Mouse (Mus musculus) limb, embryonic 13.5 days (tissue): ENCODE data around the gene Traf4. TPM values are rescaled to one million over a fixed set of nuclear protein-coding genes. Genes with fewer than 3 reads are reported as not detected.

Source experiments
- ATAC-seq: fragments of 200-750 bp; cut with Nextera tagmentation; 2 replicates; pipeline ENCODE4 v1.8.0; 2017; ENCODE audit warnings: low read depth, moderate number of reproducible peaks, moderate TSS enrichment; ENCODE audit not compliant: low FRiP score
- H3K27ac ChIP-seq: fragments of 300-500 bp; sonication (generic); 2 replicates; pipeline ENCODE4 v1.5.1; 2015; ENCODE audit warnings: inconsistent platforms, mild to moderate bottlenecking, moderate library complexity
- H3K27me3 ChIP-seq: fragments of 300-500 bp; sonication (generic); 2 replicates; pipeline ENCODE4 v1.6.1; 2015; ENCODE audit warnings: mild to moderate bottlenecking, inconsistent platforms
- H3K36me3 ChIP-seq: fragments of 300-500 bp; sonication (generic); 2 replicates; pipeline ENCODE4 v1.6.1; 2015; ENCODE audit warnings: inconsistent platforms, mild to moderate bottlenecking, moderate library complexity
- H3K4me1 ChIP-seq: fragments of 300-500 bp; sonication (generic); 2 replicates; pipeline ENCODE4 v1.6.1; 2015; ENCODE audit warnings: inconsistent platforms
- H3K4me2 ChIP-seq: fragments of 300-500 bp; sonication (generic); replicated peaks from 2 replicates; pipeline ENCODE4 v1.6.1; 2015; ENCODE audit warnings: inconsistent platforms, mild to moderate bottlenecking, moderate library complexity
- H3K4me3 ChIP-seq: fragments of 300-500 bp; sonication (generic); 2 replicates; pipeline ENCODE4 v1.5.1; 2015; ENCODE audit warnings: moderate library complexity, mild to moderate bottlenecking, inconsistent platforms
- H3K9ac ChIP-seq: fragments of 300-500 bp; sonication (generic); 2 replicates; pipeline ENCODE4 v1.6.1; 2015; ENCODE audit warnings: mild to moderate bottlenecking, inconsistent platforms
- H3K9me3 ChIP-seq: fragments of 300-500 bp; sonication (generic); 2 replicates; pipeline ENCODE4 v1.6.1; 2016; ENCODE audit warnings: inconsistent platforms
- WGBS: fragments of 180-500 bp; shearing (Covaris S2); methylation state at CpG from one replicate; pipeline ENCODE4 v1.1.7; 2015; 5-methylcytosine and 5-hydroxymethylcytosine counted together
- polyA plus RNA-seq: library from polyadenylated mRNA; unstranded; fragments of >200 nt; fragmentation: Nextera tagmentation; extraction: Ambion mirVana; gene quantifications from 2 replicates; pipeline ENCODE4 v1.2.1, GENCODE M21; 2015

The Traf4 gene
- polyA plus RNA-seq, 1 experiment from 2014 or later, result 108 TPM

GRCm38 (mm10) chr11:78125691-78126090, 39.7 kb downstream of the Traf4 start:
- Histone ChIP-seq H3K27me3 (no peaks in the 10 kb centered on the region), H3K36me3 (peaks cover 3% of the 10 kb centered on the region; the same call in 1 of the 2 replicates), H3K4me1 (peaks cover 24% of the 10 kb centered on the region), H3K4me2 (0 out of 2 replicates have a peak overlapping the region, but pooled peaks have one; percentile 2), H3K9ac (no peak overlapping the region), H3K9me3 (no peaks in the 10 kb centered on the region), H3K4me3 (no peak overlapping the region), H3K27ac (no peak overlapping the region; the same call in 1 of the 2 replicates)
- WGBS, result 57% methylated on average over 6 of the region's 6 CpGs
- no peak for ATAC-seq

- H3K4me1 ChIP-seq, result peaks cover 24% of the 10 kb centered on the region
- no peak overlapping the region for H3K27ac ChIP-seq
- H3K9ac ChIP-seq, result no peak overlapping the region
- no peak for ATAC-seq
- H3K4me3 ChIP-seq, result no peak overlapping the region
- H3K4me2 ChIP-seq, result no peak overlapping the region
- H3K27me3 ChIP-seq, result no peaks in the 10 kb centered on the region
- no peaks in the 10 kb centered on the region for H3K9me3 ChIP-seq
- H3K36me3 ChIP-seq, result peaks cover 3% of the 10 kb centered on the region; the same call in 1 of the 2 replicates
Measured at GRCm38 (mm10) chr11:78123782-78124181, 41.6 kb downstream of the Traf4 start.

- 94% methylated on average over 4 of the region's 4 CpGs for WGBS
- ATAC-seq, result no peak
- H3K27me3 ChIP-seq, result no peaks in the 10 kb centered on the region
Measured at GRCm38 (mm10) chr11:78122815-78123214, 42.6 kb downstream of the Traf4 start.

GRCm38 (mm10) chr11:78121176-78121575, 44.2 kb downstream of the Traf4 start:
- Histone ChIP-seq H3K4me2 (no peak overlapping the region), H3K36me3 (peaks cover 3% of the 10 kb centered on the region; the same call in 1 of the 2 replicates), H3K4me3 (no peak overlapping the region), H3K27ac (no peak overlapping the region), H3K9me3 (no peaks in the 10 kb centered on the region), H3K4me1 (peaks cover 23% of the 10 kb centered on the region), H3K27me3 (no peaks in the 10 kb centered on the region), H3K9ac (no peak overlapping the region)
- WGBS, result 77% methylated on average over 5 of the region's 5 CpGs
- ATAC-seq, result no peak

More at GRCm38 (mm10) chr11:78122815-78123214, 42.6 kb downstream of the Traf4 start:
- no peak overlapping the region for H3K9ac ChIP-seq
- H3K4me3 ChIP-seq, result no peak overlapping the region
- H3K4me1 ChIP-seq, result peaks cover 24% of the 10 kb centered on the region
- H3K27ac ChIP-seq, result no peak overlapping the region
- H3K36me3 ChIP-seq, result peaks cover 3% of the 10 kb centered on the region; the same call in 1 of the 2 replicates
- H3K4me2 ChIP-seq, result no peak overlapping the region
- H3K9me3 ChIP-seq, result no peaks in the 10 kb centered on the region

GRCm38 (mm10) chr11:78119898-78120297, 45.5 kb downstream of the Traf4 start:
- H3K9me3 ChIP-seq, result no peaks in the 10 kb centered on the region
- H3K27ac ChIP-seq, result no peak overlapping the region
- peaks cover 3% of the 10 kb centered on the region; the same call in 1 of the 2 replicates for H3K36me3 ChIP-seq

GRCm38 (mm10) chr11:78118467-78118866, 46.9 kb downstream of the Traf4 start:
- H3K27ac ChIP-seq, result no peak overlapping the region
- no peak for ATAC-seq
- no peaks in the 10 kb centered on the region for H3K27me3 ChIP-seq
- no peak overlapping the region for H3K9ac ChIP-seq
- no peak overlapping the region for H3K4me2 ChIP-seq
- H3K4me3 ChIP-seq, result no peak overlapping the region
- peaks cover 29% of the 10 kb centered on the region for H3K4me1 ChIP-seq
- H3K9me3 ChIP-seq, result no peaks in the 10 kb centered on the region
- peaks cover 3% of the 10 kb centered on the region; the same call in 1 of the 2 replicates for H3K36me3 ChIP-seq

More at GRCm38 (mm10) chr11:78119898-78120297, 45.5 kb downstream of the Traf4 start:
- Histone ChIP-seq H3K4me3 (no peak overlapping the region), H3K27me3 (no peaks in the 10 kb centered on the region), H3K4me1 (peaks cover 18% of the 10 kb centered on the region), H3K9ac (no peak overlapping the region), H3K4me2 (no peak overlapping the region)
- WGBS, result 81% methylated on average over 8 of the region's 8 CpGs
- ATAC-seq, result no peak

- Histone ChIP-seq H3K9ac (peak overlapping the region; percentile 83), H3K27ac (peak overlapping the region; percentile 81; the same call in 1 of the 2 replicates), H3K4me1 (peaks cover 27% of the 10 kb centered on the region), H3K27me3 (no peaks in the 10 kb centered on the region), H3K4me3 (peak overlapping the region; percentile 83), H3K9me3 (no peaks in the 10 kb centered on the region), H3K36me3 (no peaks in the 10 kb centered on the region), H3K4me2 (peak overlapping the region; percentile 79)
- 4% methylated on average over 5 of the region's 5 CpGs for WGBS
- ATAC-seq, result no peak
Measured at GRCm38 (mm10) chr11:78116146-78116410, 49.3 kb downstream of the Traf4 start.

- no peaks in the 10 kb centered on the region for H3K27me3 ChIP-seq
- under 1% methylated on average over 37 of the region's 37 CpGs for WGBS
- H3K27ac ChIP-seq, result peak overlapping the region; percentile 87
- peaks cover 27% of the 10 kb centered on the region for H3K4me1 ChIP-seq
- H3K36me3 ChIP-seq, result no peaks in the 10 kb centered on the region
- H3K4me3 ChIP-seq, result peak overlapping the region; percentile 83
- ATAC-seq, result peak; percentile 100
- peak overlapping the region; percentile 79 for H3K4me2 ChIP-seq
- peak overlapping the region; percentile 83 for H3K9ac ChIP-seq
- no peaks in the 10 kb centered on the region for H3K9me3 ChIP-seq
Measured at GRCm38 (mm10) chr11:78115367-78116145, 49.8 kb downstream of the Traf4 start.

- peak overlapping the region; percentile 83 for H3K9ac ChIP-seq
- H3K4me3 ChIP-seq, result peak overlapping the region; percentile 83
- peak overlapping the region; percentile 79 for H3K4me2 ChIP-seq
- peaks cover 27% of the 10 kb centered on the region for H3K4me1 ChIP-seq
- 7% methylated on average over 19 of the region's 19 CpGs for WGBS
- H3K36me3 ChIP-seq, result no peaks in the 10 kb centered on the region
- no peak for ATAC-seq
- no peaks in the 10 kb centered on the region for H3K27me3 ChIP-seq
- no peaks in the 10 kb centered on the region for H3K9me3 ChIP-seq
- peak overlapping the region; percentile 87 for H3K27ac ChIP-seq
Measured at GRCm38 (mm10) chr11:78114676-78115366, 50.6 kb downstream of the Traf4 start.

- no peak overlapping the region; the same call in 1 of the 2 replicates for H3K27ac ChIP-seq
- H3K36me3 ChIP-seq, result no peaks in the 10 kb centered on the region
- WGBS, result 89% methylated on average over 2 of the region's 2 CpGs
- no peaks in the 10 kb centered on the region for H3K9me3 ChIP-seq
- H3K27me3 ChIP-seq, result no peaks in the 10 kb centered on the region
- H3K4me2 ChIP-seq, result no peak overlapping the region
- ATAC-seq, result no peak
- no peak overlapping the region for H3K4me3 ChIP-seq
- no peak overlapping the region for H3K9ac ChIP-seq
- H3K4me1 ChIP-seq, result peaks cover 27% of the 10 kb centered on the region
Measured at GRCm38 (mm10) chr11:78113616-78114015, 51.8 kb downstream of the Traf4 start.
